Mouse (Mus musculus): ENCODE measurements around the gene Gon4l.
A peak's percentile ranks its signal among the peaks of the same experiment; 100 is the strongest.
"Not testable (repeated sequence)": the region's sequence is repeated elsewhere in the genome, so short reads cannot be mapped to it uniquely, and the experiment has no call there.

Gene Gon4l

GRCm38 (mm10) chr3:88834951-88835491, at the start of gene Gon4l:
Gene Gon4l (plus strand): TSS chr3:88835231.
- DNase-seq (ENCODE audit: low read depth, low spot score): peak; percentile 77
- H3K36me3 ChIP-seq (ENCODE audit: control insufficient read depth, insufficient read depth, low read length, poor library complexity, severe bottlenecking); H3K27me3 ChIP-seq (ENCODE audit: control insufficient read depth, insufficient read depth, low read length, poor library complexity, severe bottlenecking): not testable (repeated sequence)

- H3K36me3 ChIP-seq (ENCODE audit: control insufficient read depth, insufficient read depth, low read length, poor library complexity, severe bottlenecking); DNase-seq (ENCODE audit: low read depth, low spot score); H3K27me3 ChIP-seq (ENCODE audit: control insufficient read depth, insufficient read depth, low read length, poor library complexity, severe bottlenecking): not testable (repeated sequence)
These were observed 48.7 kb upstream of the Gon4l start for GRCm38 (mm10) chr3:88786323-88786722.

- not testable (repeated sequence) for H3K27me3 ChIP-seq (ENCODE audit: control insufficient read depth, insufficient read depth, low read length, poor library complexity, severe bottlenecking); DNase-seq (ENCODE audit: low read depth, low spot score); H3K36me3 ChIP-seq (ENCODE audit: control insufficient read depth, insufficient read depth, low read length, poor library complexity, severe bottlenecking)
These were observed 48.2 kb upstream of the Gon4l start for GRCm38 (mm10) chr3:88786805-88787204.

- not testable (repeated sequence) for H3K36me3 ChIP-seq (ENCODE audit: control insufficient read depth, insufficient read depth, low read length, poor library complexity, severe bottlenecking); H3K27me3 ChIP-seq (ENCODE audit: control insufficient read depth, insufficient read depth, low read length, poor library complexity, severe bottlenecking); DNase-seq (ENCODE audit: low read depth, low spot score)
These were observed 47.0 kb upstream of the Gon4l start for GRCm38 (mm10) chr3:88788033-88788432.

GRCm38 (mm10) chr3:88797507-88797906, 37.5 kb upstream of the Gon4l start:
- DNase-seq (ENCODE audit: low read depth, low spot score); H3K36me3 ChIP-seq (ENCODE audit: control insufficient read depth, insufficient read depth, low read length, poor library complexity, severe bottlenecking); H3K27me3 ChIP-seq (ENCODE audit: control insufficient read depth, insufficient read depth, low read length, poor library complexity, severe bottlenecking): not testable (repeated sequence)

- DNase-seq (ENCODE audit: low read depth, low spot score): no peak
- Histone ChIP-seq H3K36me3 (ENCODE audit: control insufficient read depth, insufficient read depth, low read length, poor library complexity, severe bottlenecking) (no peaks in the 10 kb centered on the region), H3K27me3 (ENCODE audit: control insufficient read depth, insufficient read depth, low read length, poor library complexity, severe bottlenecking) (no peaks in the 10 kb centered on the region)
These were observed 31.0 kb upstream of the Gon4l start for GRCm38 (mm10) chr3:88803910-88804540.

- H3K27me3 ChIP-seq (ENCODE audit: control insufficient read depth, insufficient read depth, low read length, poor library complexity, severe bottlenecking): no peaks in the 10 kb centered on the region
- DNase-seq (ENCODE audit: low read depth, low spot score): peak; percentile 10
These were observed 9.3 kb upstream of the Gon4l start for GRCm38 (mm10) chr3:88825710-88826109.

GRCm38 (mm10) chr3:88827231-88827630, 7.8 kb upstream of the Gon4l start:
- H3K27me3 ChIP-seq (ENCODE audit: control insufficient read depth, insufficient read depth, low read length, poor library complexity, severe bottlenecking): no peaks in the 10 kb centered on the region
- peaks cover 3% of the 10 kb centered on the region; the same call in 1 of the 2 replicates for H3K36me3 ChIP-seq (ENCODE audit: control insufficient read depth, insufficient read depth, low read length, poor library complexity, severe bottlenecking)

More at GRCm38 (mm10) chr3:88825710-88826109, 9.3 kb upstream of the Gon4l start:
- peaks cover 3% of the 10 kb centered on the region; the same call in 1 of the 2 replicates for H3K36me3 ChIP-seq (ENCODE audit: control insufficient read depth, insufficient read depth, low read length, poor library complexity, severe bottlenecking)

GRCm38 (mm10) chr3:88831177-88832121, 3.6 kb upstream of the Gon4l start:
- not testable (repeated sequence) for H3K27me3 ChIP-seq (ENCODE audit: control insufficient read depth, insufficient read depth, low read length, poor library complexity, severe bottlenecking); H3K36me3 ChIP-seq (ENCODE audit: control insufficient read depth, insufficient read depth, low read length, poor library complexity, severe bottlenecking)
- DNase-seq (ENCODE audit: low read depth, low spot score): peak; percentile 26

More at GRCm38 (mm10) chr3:88827231-88827630, 7.8 kb upstream of the Gon4l start:
- no peak for DNase-seq (ENCODE audit: low read depth, low spot score)

- H3K27me3 ChIP-seq (ENCODE audit: control insufficient read depth, insufficient read depth, low read length, poor library complexity, severe bottlenecking); H3K36me3 ChIP-seq (ENCODE audit: control insufficient read depth, insufficient read depth, low read length, poor library complexity, severe bottlenecking): not testable (repeated sequence)
- peak; percentile 71 for DNase-seq (ENCODE audit: low read depth, low spot score)
These were observed 2.6 kb upstream of the Gon4l start for GRCm38 (mm10) chr3:88832388-88832787.

GRCm38 (mm10) chr3:88849172-88849571, 14.1 kb downstream of the Gon4l start:
- DNase-seq (ENCODE audit: low read depth, low spot score): no peak
- H3K27me3 ChIP-seq (ENCODE audit: control insufficient read depth, insufficient read depth, low read length, poor library complexity, severe bottlenecking): no peaks in the 10 kb centered on the region

GRCm38 (mm10) chr3:88855837-88856236, 20.8 kb downstream of the Gon4l start:
- DNase-seq (ENCODE audit: low read depth, low spot score): no peak
- Histone ChIP-seq H3K36me3 (ENCODE audit: control insufficient read depth, insufficient read depth, low read length, poor library complexity, severe bottlenecking) (peaks cover 16% of the 10 kb centered on the region; the same call in 1 of the 2 replicates), H3K27me3 (ENCODE audit: control insufficient read depth, insufficient read depth, low read length, poor library complexity, severe bottlenecking) (no peaks in the 10 kb centered on the region)

More at GRCm38 (mm10) chr3:88849172-88849571, 14.1 kb downstream of the Gon4l start:
- H3K36me3 ChIP-seq (ENCODE audit: control insufficient read depth, insufficient read depth, low read length, poor library complexity, severe bottlenecking): peaks cover 5% of the 10 kb centered on the region; the same call in 1 of the 2 replicates

GRCm38 (mm10) chr3:88862129-88862528, 27.1 kb downstream of the Gon4l start:
- no peak for DNase-seq (ENCODE audit: low read depth, low spot score)
- Histone ChIP-seq H3K27me3 (ENCODE audit: control insufficient read depth, insufficient read depth, low read length, poor library complexity, severe bottlenecking) (no peaks in the 10 kb centered on the region), H3K36me3 (ENCODE audit: control insufficient read depth, insufficient read depth, low read length, poor library complexity, severe bottlenecking) (peaks cover 23% of the 10 kb centered on the region)

- not testable (repeated sequence) for DNase-seq (ENCODE audit: low read depth, low spot score); H3K27me3 ChIP-seq (ENCODE audit: control insufficient read depth, insufficient read depth, low read length, poor library complexity, severe bottlenecking)
- peaks cover 11% of the 10 kb centered on the region for H3K36me3 ChIP-seq (ENCODE audit: control insufficient read depth, insufficient read depth, low read length, poor library complexity, severe bottlenecking)
These were observed 31.7 kb downstream of the Gon4l start for GRCm38 (mm10) chr3:88866735-88867134.

GRCm38 (mm10) chr3:88867177-88867576, 32.1 kb downstream of the Gon4l start:
- not testable (repeated sequence) for H3K36me3 ChIP-seq (ENCODE audit: control insufficient read depth, insufficient read depth, low read length, poor library complexity, severe bottlenecking); H3K27me3 ChIP-seq (ENCODE audit: control insufficient read depth, insufficient read depth, low read length, poor library complexity, severe bottlenecking); DNase-seq (ENCODE audit: low read depth, low spot score)

Measured in splenic B cell, adult 2 months (primary cell).